Mouse (Mus musculus) MEL (cell line): ENCODE measurements at regions not wholly inside any gene's neighbourhood (a gene's known extent, or its start where the extent isn't known, plus 50 kb on each side); places are given as distances from the start of the nearest gene placed in this dataset.

Experiments used
- DNase-seq: peaks from one replicate; pipeline ENCODE4 v3.0.0; 2011; ENCODE audit warnings: low read depth, low spot score
- H3K27ac ChIP-seq: 2 replicates; pipeline ENCODE4 v1.5.1; 2012; ENCODE audit warnings: low read depth, mild to moderate bottlenecking, control low read depth, low read length, moderate library complexity; ENCODE audit not compliant: control insufficient read depth
- H3K27me3 ChIP-seq, 2 experiments: fragments of 150-350 bp in 1 of 2; sonication (generic) in 1 of 2; 2 replicates each; pipeline ENCODE4 v1.6.1; 2012; ENCODE audit warnings: low read length in 2 of 2, mild to moderate bottlenecking in 2 of 2, improper control_type of control experiment in 1 of 2, moderate library complexity in 1 of 2; ENCODE audit not compliant: insufficient read depth in 2 of 2, control insufficient read depth in 1 of 2
- H3K36me3 ChIP-seq, 2 experiments: 2 replicates each; pipeline ENCODE4 v1.6.1; 2012 to 2014; ENCODE audit warnings: low read length in 2 of 2, improper control_type of control experiment in 1 of 2, inconsistent platforms in 1 of 2, mild to moderate bottlenecking in 1 of 2; ENCODE audit not compliant: insufficient read depth in 2 of 2, control insufficient read depth in 1 of 2
- H3K4me1 ChIP-seq, 2 experiments: fragments of 150-350 bp in 1 of 2; sonication (generic) in 1 of 2; 2 replicates each; pipeline ENCODE4 v1.6.1; 2012; ENCODE audit warnings: low read length in 2 of 2, improper control_type of control experiment in 1 of 2, mild to moderate bottlenecking in 1 of 2; ENCODE audit not compliant: insufficient read depth in 2 of 2, control insufficient read depth in 1 of 2
- H3K4me3 ChIP-seq, 2 experiments: fragments of 150-350 bp in 1 of 2; sonication (generic) in 1 of 2; 2 replicates each; pipeline ENCODE4 v1.5.1; 2012; ENCODE audit warnings: low read depth in 2 of 2, low read length in 2 of 2, mild to moderate bottlenecking in 2 of 2, moderate library complexity in 2 of 2, control low read depth in 1 of 2, improper control_type of control experiment in 1 of 2; ENCODE audit not compliant: control insufficient read depth in 1 of 2, insufficient read depth in 1 of 2
- H3K79me2 ChIP-seq: 2 replicates; pipeline ENCODE4 v1.6.1; 2012; ENCODE audit warnings: mild to moderate bottlenecking, low read length, moderate library complexity; ENCODE audit not compliant: control insufficient read depth, poor library complexity, insufficient read depth
- H3K9ac ChIP-seq: 2 replicates; pipeline ENCODE4 v1.6.1; 2012; ENCODE audit warnings: low read depth, mild to moderate bottlenecking, control low read depth, low read length, moderate library complexity; ENCODE audit not compliant: control insufficient read depth, poor library complexity, severe bottlenecking
- H3K9me3 ChIP-seq: fragments of 150-350 bp; sonication (generic); replicated peaks from 2 replicates; pipeline ENCODE4 v1.6.1; 2012; ENCODE audit warnings: mild to moderate bottlenecking, low read length, improper control_type of control experiment, moderate library complexity; ENCODE audit not compliant: insufficient read depth
- BHLHE40 ChIP-seq: IDR thresholded peaks from 2 replicates; pipeline ENCODE4 v1.6.1; 2012; ENCODE audit warnings: low read depth, mild to moderate bottlenecking, inconsistent platforms, low read length, improper control_type of control experiment, borderline replicate concordance
- ELF1 ChIP-seq: IDR thresholded peaks from 2 replicates; pipeline ENCODE4 v1.6.1; 2014; ENCODE audit warnings: low read depth, mild to moderate bottlenecking, inconsistent platforms, low read length, improper control_type of control experiment, moderate library complexity
- JUND ChIP-seq: IDR thresholded peaks from 2 replicates; pipeline ENCODE4 v1.6.1; 2011; ENCODE audit warnings: low read depth, mild to moderate bottlenecking, improper control_type of control experiment, low read length
- KAT2A ChIP-seq: conservative IDR thresholded peaks from 2 replicates; pipeline ENCODE4 v1.6.1; 2012; ENCODE audit warnings: low read depth, low read length, improper control_type of control experiment, inconsistent platforms
- MAZ ChIP-seq: IDR thresholded peaks from 2 replicates; pipeline ENCODE4 v1.6.1; 2012; ENCODE audit warnings: low read depth, mild to moderate bottlenecking, inconsistent platforms, low read length, improper control_type of control experiment
- MEF2A ChIP-seq: IDR thresholded peaks from 2 replicates; pipeline ENCODE4 v1.6.1; 2014; ENCODE audit warnings: low read depth, mild to moderate bottlenecking, inconsistent platforms, low read length, improper control_type of control experiment; ENCODE audit not compliant: poor library complexity, insufficient replicate concordance, severe bottlenecking; ENCODE audit errors: extremely low read depth
- MXI1 ChIP-seq: IDR thresholded peaks from 2 replicates; pipeline ENCODE4 v1.6.1; 2011; ENCODE audit warnings: mild to moderate bottlenecking, low read depth, low read length, improper control_type of control experiment
- NRF1 ChIP-seq: IDR thresholded peaks from 2 replicates; pipeline ENCODE4 v1.6.1; 2014; ENCODE audit warnings: low read depth, mild to moderate bottlenecking, inconsistent platforms, low read length, improper control_type of control experiment, moderate library complexity; ENCODE audit not compliant: poor library complexity, insufficient read depth, severe bottlenecking
- RCOR1 ChIP-seq: IDR thresholded peaks from 2 replicates; pipeline ENCODE4 v1.6.1; 2012; ENCODE audit warnings: low read depth, mild to moderate bottlenecking, inconsistent platforms, low read length, improper control_type of control experiment
- SIN3A ChIP-seq: IDR thresholded peaks from 2 replicates; pipeline ENCODE4 v1.6.1; 2012; ENCODE audit warnings: low read length, improper control_type of control experiment, inconsistent platforms
- USF1 ChIP-seq: IDR thresholded peaks from 2 replicates; pipeline ENCODE4 v1.6.1; 2014; ENCODE audit warnings: low read depth, mild to moderate bottlenecking, inconsistent platforms, low read length, improper control_type of control experiment, moderate library complexity
- ZKSCAN1 ChIP-seq: IDR thresholded peaks from 2 replicates; pipeline ENCODE4 v1.6.1; 2012; ENCODE audit warnings: low read depth, mild to moderate bottlenecking, inconsistent platforms, low read length, improper control_type of control experiment, moderate library complexity

- Histone ChIP-seq H3K9me3 (no peaks in the 10 kb centered on the region), H3K27ac (no peak overlapping the region), H3K36me3 (no peaks in the 10 kb centered on the region), H3K9ac (no peak overlapping the region), H3K27me3 (no peaks in the 10 kb centered on the region), H3K79me2 (no peaks in the 10 kb centered on the region), H3K4me3 (no peak overlapping the region), H3K4me1 (no peaks in the 10 kb centered on the region; a peak in 1 of 4 replicates)
- no peak for DNase-seq
- no peak for TF ChIP-seq SIN3A
- TF ChIP-seq MAZ: no peak
- TF ChIP-seq NRF1: no peak
- no peak for TF ChIP-seq MXI1
- no peak for TF ChIP-seq JUND
- no peak for TF ChIP-seq KAT2A
- no peak for TF ChIP-seq USF1
- no peak for TF ChIP-seq ZKSCAN1
- no peak for TF ChIP-seq RCOR1
- TF ChIP-seq ELF1: no peak
- no peak for TF ChIP-seq MEF2A
- no peak for TF ChIP-seq BHLHE40
Measured at GRCm38 (mm10) chr7:115415147-115415561, 623.4 kb downstream of the Sox6 start.
